Mouse (Mus musculus) frontal cortex, postnatal 14 days (tissue): ENCODE data around the gene Nectin4.
A peak's percentile ranks its signal among the peaks of the same experiment; 100 is the strongest.

Experiments
- DNase-seq, 2 experiments: peaks; one replicate each; pipeline ENCODE4 v3.0.0; 2022; ENCODE audit warnings: low spot score in 2 of 2

Nectin4 gene

DNA sequence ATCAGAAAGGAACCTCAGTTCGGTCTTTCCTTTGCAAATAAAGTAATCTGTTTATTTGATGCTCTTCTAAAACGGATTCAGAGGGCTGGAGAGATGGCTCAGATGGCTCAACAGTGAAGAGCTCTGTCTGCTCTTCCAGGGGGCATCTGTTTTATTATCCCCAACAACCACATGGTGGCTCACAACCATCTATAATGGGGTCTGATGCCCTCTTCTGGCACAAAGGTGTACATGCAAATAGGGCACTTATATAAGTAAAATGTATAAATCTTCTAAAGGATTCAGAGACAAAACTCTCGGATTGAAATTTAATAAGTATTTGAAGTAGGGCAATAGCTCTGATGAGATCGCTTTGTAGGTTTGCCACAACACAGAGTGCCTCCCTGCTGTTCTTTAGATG lies 11.5 kb upstream of the Nectin4 start:
- no peak for DNase-seq

- DNase-seq = peak in 1 of 2 experiments; percentile 34
These were observed 9.6 kb upstream of the Nectin4 start for GRCm38 (mm10) chr1:171360253-171360652.

DNA sequence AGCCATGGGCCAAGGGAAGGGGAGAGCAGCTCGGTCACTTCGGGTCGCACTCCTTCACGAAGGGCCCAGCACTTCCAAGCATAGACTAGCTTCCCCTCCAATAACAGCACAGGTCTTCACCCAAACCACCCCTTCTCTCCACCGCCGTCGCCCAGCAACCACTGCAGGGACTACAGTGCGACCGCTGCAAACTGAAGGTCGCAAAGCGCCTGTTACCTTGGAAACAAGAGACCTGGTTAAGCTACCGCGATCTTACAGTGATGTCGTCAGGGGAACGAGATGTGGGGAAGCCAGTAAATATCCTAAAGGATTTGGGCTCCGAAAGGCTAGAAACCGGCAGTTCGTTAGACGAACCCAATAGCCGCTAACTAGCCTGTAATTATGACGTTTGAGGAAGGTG lies 9.2 kb upstream of the Nectin4 start, which contains the start of gene Klhdc9:
TSS of gene Klhdc9 (minus strand) at position 143 of the 400 bp plus-strand sequence.
- peak; percentile 84 to 94 for DNase-seq

- DNase-seq = peak in 1 of 2 experiments; percentile 63
These were observed 8.5 kb upstream of the Nectin4 start for GRCm38 (mm10) chr1:171361106-171362103.

GRCm38 (mm10) chr1:171365934-171366333 lies 4.0 kb upstream of the Nectin4 start:
- DNase-seq = no peak

DNA sequence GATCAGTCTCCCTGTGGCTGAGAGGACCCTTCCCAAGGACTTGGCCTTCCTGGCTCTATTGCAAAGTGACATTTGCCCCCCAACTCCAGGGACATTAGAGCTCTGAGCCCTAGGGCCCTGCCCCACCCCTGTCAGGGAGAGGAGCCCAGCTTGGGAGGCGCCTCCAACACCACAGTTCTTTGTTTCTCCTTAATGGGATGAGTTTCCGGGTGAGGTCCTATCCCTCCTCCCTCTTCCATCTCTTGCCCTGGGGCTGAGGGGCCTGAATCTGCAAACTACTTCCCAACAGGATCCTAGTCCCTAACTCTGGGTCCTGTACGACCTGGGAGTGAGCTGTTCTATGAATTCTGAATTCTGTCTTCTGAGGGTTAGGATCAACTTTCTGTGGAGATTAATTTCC lies 3.0 kb downstream of the Nectin4 start:
- no peak for DNase-seq

DNA sequence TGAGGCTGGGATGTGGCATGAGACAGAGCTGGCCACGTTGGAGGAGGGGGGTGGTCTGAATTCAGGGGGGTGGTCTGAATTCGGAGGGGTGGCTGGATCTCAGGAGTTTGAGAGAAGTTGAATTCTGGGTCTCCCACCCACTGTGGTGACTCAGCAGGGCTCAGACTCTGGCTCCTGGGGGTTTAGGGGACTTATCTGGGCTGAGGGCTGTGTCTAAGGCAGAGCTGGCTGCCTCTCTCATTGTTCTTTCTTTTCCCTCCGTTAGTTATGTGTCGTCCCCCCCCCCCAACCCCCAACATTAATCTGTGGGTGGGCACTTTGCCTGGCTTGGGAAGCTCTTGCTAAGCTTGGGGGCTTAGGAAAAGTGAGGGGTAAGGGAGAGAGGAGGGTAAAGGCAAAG lies 4.0 kb downstream of the Nectin4 start:
- DNase-seq = no peak

GRCm38 (mm10) chr1:171375646-171376097 lies 5.8 kb downstream of the Nectin4 start:
- no peak for DNase-seq

DNA sequence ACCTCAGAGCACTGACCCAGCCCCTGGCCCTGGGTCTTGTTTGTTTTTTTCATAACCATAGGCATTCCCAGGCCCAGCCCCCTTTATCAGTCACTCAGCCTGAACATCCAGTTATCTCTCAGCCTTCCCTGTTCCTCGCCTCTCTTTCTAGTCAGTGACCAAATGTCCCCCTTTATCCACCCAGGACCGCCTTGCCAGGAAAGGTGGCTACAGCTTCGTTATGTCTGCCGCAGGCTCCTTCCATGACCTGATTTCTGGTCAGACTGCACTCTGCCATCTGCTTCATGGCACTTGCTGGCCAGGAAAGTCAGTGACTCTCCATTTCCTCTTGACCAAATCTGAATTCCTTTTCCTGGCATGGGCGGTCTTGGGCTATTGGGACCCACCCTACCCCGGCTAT lies 8.4 kb downstream of the Nectin4 start:
- no peak for DNase-seq

DNA sequence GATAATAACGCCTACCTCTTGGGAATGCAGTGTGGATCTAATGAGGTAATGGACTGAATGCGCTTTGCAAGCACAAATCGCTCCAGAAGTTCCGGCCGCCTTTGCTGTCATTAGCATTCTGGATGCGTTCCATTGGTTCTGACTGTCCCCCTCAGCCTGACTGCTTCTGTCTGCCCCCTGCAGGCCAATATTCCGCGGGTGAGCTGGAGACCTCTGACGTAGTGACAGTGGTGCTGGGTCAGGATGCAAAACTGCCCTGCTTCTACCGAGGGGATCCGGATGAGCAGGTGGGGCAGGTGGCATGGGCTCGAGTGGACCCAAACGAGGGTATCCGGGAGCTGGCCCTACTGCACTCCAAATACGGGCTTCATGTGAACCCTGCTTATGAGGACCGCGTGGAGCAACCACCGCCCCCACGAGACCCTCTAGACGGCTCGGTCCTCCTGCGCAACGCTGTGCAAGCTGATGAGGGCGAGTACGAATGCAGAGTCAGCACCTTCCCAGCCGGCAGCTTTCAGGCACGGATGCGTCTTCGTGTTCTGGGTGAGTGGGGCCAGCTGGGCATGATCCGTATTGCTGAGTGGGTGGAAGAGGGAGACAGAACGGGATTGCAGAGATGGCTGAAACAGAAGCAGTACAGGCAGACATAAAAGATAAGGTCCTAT lies 10.2 kb downstream of the Nectin4 start:
- DNase-seq = peak; percentile 53 to 62

- no peak for DNase-seq
These were observed 12.3 kb downstream of the Nectin4 start for GRCm38 (mm10) chr1:171382096-171382620.

DNA sequence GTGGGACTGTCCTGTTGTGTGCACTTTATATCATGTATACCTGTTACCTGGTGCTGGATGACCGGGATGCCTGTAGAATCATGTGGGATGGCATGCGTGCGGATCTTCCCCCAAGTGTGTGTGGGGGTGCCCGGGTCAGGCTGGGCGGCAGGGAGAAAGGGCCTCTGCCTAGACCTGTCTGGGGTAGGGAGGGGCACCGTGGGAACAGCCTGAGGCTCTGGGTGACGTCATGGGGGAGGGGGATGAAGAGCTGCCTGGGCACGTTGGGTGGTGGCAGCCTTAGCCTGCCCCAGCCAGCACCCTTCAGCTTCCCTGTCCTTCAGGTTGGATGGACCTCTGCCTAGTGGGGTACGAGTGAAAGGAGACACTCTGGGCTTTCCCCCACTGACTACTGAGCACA lies 14.5 kb downstream of the Nectin4 start:
- DNase-seq = no peak

GRCm38 (mm10) chr1:171385171-171385570 lies 15.3 kb downstream of the Nectin4 start:
- no peak for DNase-seq

- no peak for DNase-seq
These were observed 17.2 kb downstream of the Nectin4 start for GRCm38 (mm10) chr1:171387099-171387498.

GRCm38 (mm10) chr1:171388376-171389102 lies 18.6 kb downstream of the Nectin4 start, which contains the start of gene Arhgap30:
Arhgap30 (plus strand) TSS chr1:171388954.
- DNase-seq = peak in 1 of 2 experiments; percentile 38

GRCm38 (mm10) chr1:171390101-171390500 lies 20.2 kb downstream of the Nectin4 start:
- no peak for DNase-seq

- no peak for DNase-seq
These were observed 31.9 kb downstream of the Nectin4 start for GRCm38 (mm10) chr1:171401821-171402220.

DNA sequence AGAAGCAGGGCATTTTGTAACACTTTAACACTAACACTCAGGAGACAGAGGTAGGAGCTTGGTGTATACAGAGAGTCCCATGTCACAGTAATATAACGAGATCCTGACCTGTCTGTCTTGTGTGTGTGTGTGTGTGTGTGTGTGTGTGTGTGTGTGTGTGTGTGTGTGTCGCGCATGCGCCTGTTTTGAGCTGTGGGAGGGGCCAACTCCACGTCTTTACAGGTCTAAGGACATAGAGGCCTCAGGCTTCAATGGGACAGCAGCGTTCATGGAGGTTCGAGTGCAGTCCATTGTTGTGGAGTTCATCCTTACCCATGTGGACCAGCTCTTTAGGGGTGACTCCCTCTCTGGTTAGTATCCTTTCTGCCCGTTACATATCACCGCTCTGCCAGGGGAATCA lies 33.1 kb downstream of the Nectin4 start:
- DNase-seq = no peak

- no peak for DNase-seq
These were observed 37.4 kb downstream of the Nectin4 start for GRCm38 (mm10) chr1:171407263-171407662.

- DNase-seq = no peak
These were observed 40.3 kb downstream of the Nectin4 start for GRCm38 (mm10) chr1:171410231-171410630.

GRCm38 (mm10) chr1:171410947-171411484 lies 41.1 kb downstream of the Nectin4 start, which contains the start of gene Usf1:
Usf1 (plus strand) TSS chr1:171411313.
- peak; percentile 91 for DNase-seq
